Mouse (Mus musculus): Measurements from ENCODE around the gene Pik3r2.

- TF ChIP-seq CTCF (IDR thresholded peaks at IDR 0.05; ENCODE audit: low read depth) (peak; percentile 68), EP300 (IDR thresholded peaks at IDR 0.05; ENCODE audit: low read depth) (no peak; the same call in 1 of the 2 replicates)
Measured at GRCm38 (mm10) chr8:70752000-70752764, 24.3 kb downstream of the Pik3r2 start.

All from heart, postnatal 0 days (tissue).